Mouse (Mus musculus) adrenal gland, adult 10 weeks (tissue): ENCODE measurements around the gene Olfr55. TPM values are rescaled to one million over a fixed set of nuclear protein-coding genes. Genes with fewer than 3 reads are reported as not detected.

ENCODE experiments used
- polyA plus RNA-seq: library from polyadenylated mRNA; stranded (reverse); fragments of 350-450 nt; fragmentation: Illumina TruSeq; extraction: RNeasy Lipid Tissue Mini Kit (QIAGEN cat#74804); gene quantifications from one replicate; pipeline ENCODE4 v1.2.3, GENCODE M21; 2014; ENCODE audit warnings: low read depth, low replicate concordance

Olfr55 gene
- not detected for polyA plus RNA-seq

DNA sequence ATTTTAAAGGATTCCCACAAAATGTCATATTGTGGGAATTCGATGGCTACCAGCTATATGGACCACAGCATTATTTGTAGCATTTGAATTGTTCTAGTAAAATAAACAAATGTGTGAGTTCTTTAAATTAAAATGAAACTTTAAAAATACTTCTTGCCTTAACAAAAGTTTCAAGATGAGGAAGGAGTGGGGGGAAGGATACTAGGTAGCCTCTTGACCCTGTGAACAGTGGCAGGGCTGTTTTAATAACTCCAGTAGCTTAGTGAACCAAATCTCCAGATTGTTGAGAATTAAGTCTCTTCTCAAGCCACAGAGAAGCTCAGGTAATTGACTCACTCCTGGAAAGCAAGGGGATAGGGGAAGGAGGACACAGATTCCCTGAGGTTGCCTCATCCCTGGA lies at the start of gene Olfr55:
TSS of gene Olfr55 (plus strand) at position 301 of the 400 bp plus-strand sequence.

DNA sequence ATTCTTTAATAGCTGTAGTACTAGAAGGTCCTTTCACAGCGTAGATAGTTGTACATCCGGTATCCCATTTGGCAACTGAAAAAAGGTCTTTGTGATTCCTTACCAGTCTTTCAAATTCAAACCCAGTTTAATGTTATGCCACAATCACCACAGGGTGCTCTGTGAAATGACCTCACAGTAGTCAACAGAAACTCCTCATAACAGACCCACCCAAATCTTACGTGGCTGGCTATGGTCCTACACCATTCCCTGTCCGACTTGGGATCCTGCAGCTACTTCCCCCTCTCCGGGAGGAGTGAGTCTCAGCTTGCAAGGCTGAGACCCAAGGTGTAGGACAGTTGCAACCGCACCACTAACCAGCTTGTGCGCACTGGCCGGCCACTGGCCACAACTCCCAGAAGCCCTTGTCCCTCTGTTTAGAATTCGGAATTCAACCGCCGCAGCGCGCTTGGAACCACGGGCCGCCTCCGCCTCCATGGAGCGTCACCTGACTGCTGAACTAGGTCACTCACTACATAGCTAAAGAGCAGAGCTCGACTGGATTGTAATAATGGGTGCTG lies 28.9 kb upstream of the Olfr55 start, which contains the start of gene Morc2b:
TSS of gene Morc2b (minus strand) at position 423 of the 560 bp plus-strand sequence.

GRCm38 (mm10) chr17:33191002-33191401 lies 22.8 kb downstream of the Olfr55 start, which contains the start of gene Olfr239:
Gene Olfr239, plus strand, starts transcription at chr17:33191302.

GRCm38 (mm10) chr17:33221590-33221989 lies 53.3 kb downstream of the Olfr55 start, which contains the start of gene Olfr1564:
Gene Olfr1564, minus strand, starts transcription at chr17:33221690.

Other genes with a start within 250 kb of the Olfr55 start
- gene Cyp4f13, start 221.0 kb upstream of the Olfr55 start, polyA plus RNA-seq: 14.3 TPM
- 15.9 TPM for gene Zfp472, start 202.6 kb upstream of the Olfr55 start, polyA plus RNA-seq
- gene Zfp952, start 175.3 kb upstream of the Olfr55 start, polyA plus RNA-seq: 32.1 TPM
- gene Zfp763, start 135.0 kb upstream of the Olfr55 start, polyA plus RNA-seq: 23.7 TPM
- gene 4921501E09Rik, start 100.4 kb upstream of the Olfr55 start, polyA plus RNA-seq: not detected
- 25.1 TPM for gene Zfp563, start 79.1 kb upstream of the Olfr55 start, polyA plus RNA-seq
- not detected for gene Morc2b, start 28.8 kb upstream of the Olfr55 start, polyA plus RNA-seq
- gene Olfr239, start 22.9 kb downstream of the Olfr55 start, polyA plus RNA-seq: not detected
- gene Olfr1564, start 53.2 kb downstream of the Olfr55 start, polyA plus RNA-seq: not detected
- gene Zfp955a, start 86.7 kb downstream of the Olfr55 start, polyA plus RNA-seq: 45.0 TPM
- not detected for gene Olfr63, start 96.2 kb downstream of the Olfr55 start, polyA plus RNA-seq
- 28.1 TPM for gene Zfp955b, start 121.1 kb downstream of the Olfr55 start, polyA plus RNA-seq
- 30.8 TPM for gene Zfp81, start 190.4 kb downstream of the Olfr55 start, polyA plus RNA-seq
- 23.2 TPM for gene Zfp101, start 226.2 kb downstream of the Olfr55 start, polyA plus RNA-seq